Mouse (Mus musculus): ENCODE measurements around the gene a. TPM values are rescaled to one million over a fixed set of nuclear protein-coding genes. Genes with fewer than 3 reads are reported as not detected.
"Not testable (repeated sequence)": the region's sequence is repeated elsewhere in the genome, so short reads cannot be mapped to it uniquely, and the experiment has no call there.

a gene
- polyA plus RNA-seq, 1 experiment from 2014 or later = 1.7 TPM

DNA sequence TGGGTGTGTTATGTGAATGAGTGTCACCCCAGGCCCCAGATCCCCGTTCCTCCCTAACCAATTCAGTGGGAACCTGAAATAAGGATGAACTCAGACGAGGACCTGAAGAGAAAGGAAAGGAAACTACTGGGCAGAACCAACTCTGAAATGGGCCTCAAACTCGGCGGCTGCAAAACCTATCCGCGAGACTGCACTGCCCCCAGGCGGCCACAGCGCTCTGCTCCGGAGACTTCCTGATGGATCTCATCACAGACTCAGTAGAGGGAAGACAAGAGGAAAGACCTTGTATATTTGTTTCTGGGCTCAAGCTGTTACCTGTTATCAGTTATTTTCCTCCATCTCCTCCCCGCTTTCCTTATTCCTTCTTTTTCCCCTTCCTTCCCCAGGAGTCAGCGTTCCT, 151.9 kb downstream of the a start:
- Histone ChIP-seq H3K4me2 (peak overlapping the region; percentile 36; the same call in 1 of the 2 replicates), H3K9ac (no peak overlapping the region)
- no peak for ATAC-seq (ENCODE audit: low FRiP score)

DNA sequence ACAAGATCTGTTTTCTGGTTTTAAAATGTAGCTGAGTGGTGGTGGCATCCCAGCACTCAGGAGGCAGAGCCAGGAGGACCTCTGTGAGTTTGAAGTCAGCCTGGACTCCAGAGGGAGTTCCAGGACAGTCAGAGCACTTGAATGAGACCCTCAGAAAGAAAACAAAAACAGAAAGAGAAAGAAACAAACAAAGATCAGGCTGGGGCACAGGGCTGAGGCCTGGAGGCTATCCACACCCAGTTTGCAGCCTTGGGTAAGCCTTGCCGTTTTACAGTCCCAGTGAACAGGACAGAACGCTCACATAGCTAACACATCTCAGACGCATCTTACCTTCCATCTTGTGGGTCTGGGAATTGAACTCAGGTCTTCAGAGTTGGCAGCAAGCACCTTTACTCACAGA, 155.7 kb downstream of the a start:
- ATAC-seq (ENCODE audit: low FRiP score) = no peak

More for the DNA sequence above, 151.9 kb downstream of the a start:
- Histone ChIP-seq H3K4me3 (replicated peaks) (no peak overlapping the region), H3K27ac (no peak overlapping the region), H3K27me3 (peaks cover 10% of the 10 kb centered on the region; the same call in 1 of the 2 replicates), H3K36me3 (replicated peaks) (no peaks in the 10 kb centered on the region), H3K9me3 (no peaks in the 10 kb centered on the region), H3K4me1 (peaks cover 16% of the 10 kb centered on the region)
- 8% methylated on average over 11 of the region's 11 CpGs for WGBS

DNA sequence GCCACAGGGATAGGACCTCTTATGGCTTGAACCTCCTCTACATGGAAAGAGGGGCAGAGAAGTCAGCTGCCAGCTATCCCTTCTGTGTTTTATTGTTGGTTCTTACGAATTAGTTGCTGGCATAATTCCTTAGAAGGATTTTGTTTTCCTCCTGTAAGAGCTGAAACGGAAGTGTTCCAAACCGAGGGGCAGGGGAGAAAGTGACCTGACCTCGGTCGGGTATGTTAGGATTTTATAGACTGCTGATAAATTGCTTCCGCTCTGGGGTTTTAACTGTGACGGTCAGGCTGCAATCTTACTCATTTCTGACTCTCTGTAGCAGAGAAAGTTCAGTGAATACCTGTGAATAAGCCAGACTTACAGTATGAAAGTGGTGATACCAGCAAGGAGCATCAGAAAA, 158.2 kb downstream of the a start:
- Histone ChIP-seq H3K9ac (no peak overlapping the region), H3K27me3 (no peaks in the 10 kb centered on the region), H3K4me2 (no peak overlapping the region), H3K27ac (no peak overlapping the region), H3K4me1 (no peaks in the 10 kb centered on the region), H3K36me3 (replicated peaks) (no peaks in the 10 kb centered on the region), H3K9me3 (no peaks in the 10 kb centered on the region), H3K4me3 (replicated peaks) (no peak overlapping the region)
- no peak for ATAC-seq (ENCODE audit: low FRiP score)
- 80% methylated on average over 7 of the region's 7 CpGs for whole genome bisulfite sequencing

More for the DNA sequence above, 155.7 kb downstream of the a start:
- H3K9ac ChIP-seq = no peak overlapping the region
- H3K4me2 ChIP-seq = no peak overlapping the region
- peaks cover 9% of the 10 kb centered on the region; the same call in 1 of the 2 replicates for H3K27me3 ChIP-seq
- no peak overlapping the region for H3K4me3 ChIP-seq (replicated peaks)
- H3K9me3 ChIP-seq = no peaks in the 10 kb centered on the region
- no peaks in the 10 kb centered on the region for H3K36me3 ChIP-seq (replicated peaks)
- H3K27ac ChIP-seq = no peak overlapping the region
- peaks cover 11% of the 10 kb centered on the region for H3K4me1 ChIP-seq
- WGBS = 85% methylated on average over 3 of the region's 3 CpGs

DNA sequence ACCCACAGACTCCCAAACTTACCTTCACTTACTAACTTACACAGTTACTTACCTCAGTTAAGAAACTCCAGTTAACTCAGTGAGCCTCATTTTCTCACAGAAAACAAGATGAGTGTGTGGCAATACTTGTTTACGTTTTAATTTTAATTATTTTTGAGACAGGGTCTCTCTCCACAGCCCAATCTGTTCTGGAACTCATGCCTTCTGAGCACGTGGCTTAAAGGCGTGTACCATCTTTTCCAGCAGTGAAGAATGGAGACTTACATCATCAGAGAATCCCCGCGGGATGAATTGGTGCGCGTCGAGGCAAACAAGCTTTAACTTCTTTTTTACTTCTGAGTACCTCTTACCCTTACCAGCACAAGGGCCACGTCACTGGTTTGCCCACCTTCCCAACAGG, 158.7 kb downstream of the a start:
- Histone ChIP-seq H3K4me3 (replicated peaks) (no peak overlapping the region), H3K9ac (no peak overlapping the region), H3K27ac (no peak overlapping the region), H3K36me3 (replicated peaks) (no peaks in the 10 kb centered on the region), H3K27me3 (no peaks in the 10 kb centered on the region), H3K4me2 (no peak overlapping the region), H3K9me3 (no peaks in the 10 kb centered on the region), H3K4me1 (no peaks in the 10 kb centered on the region)
- 78% methylated on average over 9 of the region's 9 CpGs for WGBS
- no peak for ATAC-seq (ENCODE audit: low FRiP score)

DNA sequence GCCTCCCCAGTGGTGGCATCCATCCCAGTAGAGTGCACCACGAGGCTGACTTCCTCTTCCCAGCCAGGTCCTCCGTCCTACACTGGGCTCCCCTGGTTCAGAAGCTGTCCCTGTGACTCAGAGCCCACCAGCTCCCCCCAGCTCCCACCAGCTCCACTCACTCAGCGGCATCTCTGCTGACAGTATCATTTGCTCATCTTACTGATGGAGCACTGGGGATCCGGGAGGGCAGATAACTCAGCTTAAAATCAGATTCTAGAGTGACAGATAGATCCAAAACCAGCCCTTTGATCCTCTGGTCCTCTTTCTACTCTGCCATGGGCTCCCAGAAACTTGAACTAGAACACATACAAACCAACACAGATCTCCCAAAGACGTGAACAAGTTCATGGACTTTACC, 159.4 kb downstream of the a start:
- no peaks in the 10 kb centered on the region for H3K4me1 ChIP-seq
- H3K9me3 ChIP-seq = no peaks in the 10 kb centered on the region
- H3K36me3 ChIP-seq (replicated peaks) = no peaks in the 10 kb centered on the region
- no peaks in the 10 kb centered on the region for H3K27me3 ChIP-seq
- WGBS = 65% methylated on average over 5 of the region's 5 CpGs
- no peak overlapping the region for H3K9ac ChIP-seq
- H3K4me2 ChIP-seq = no peak overlapping the region
- ATAC-seq (ENCODE audit: low FRiP score) = no peak
- H3K4me3 ChIP-seq (replicated peaks) = no peak overlapping the region
- H3K27ac ChIP-seq = no peak overlapping the region

DNA sequence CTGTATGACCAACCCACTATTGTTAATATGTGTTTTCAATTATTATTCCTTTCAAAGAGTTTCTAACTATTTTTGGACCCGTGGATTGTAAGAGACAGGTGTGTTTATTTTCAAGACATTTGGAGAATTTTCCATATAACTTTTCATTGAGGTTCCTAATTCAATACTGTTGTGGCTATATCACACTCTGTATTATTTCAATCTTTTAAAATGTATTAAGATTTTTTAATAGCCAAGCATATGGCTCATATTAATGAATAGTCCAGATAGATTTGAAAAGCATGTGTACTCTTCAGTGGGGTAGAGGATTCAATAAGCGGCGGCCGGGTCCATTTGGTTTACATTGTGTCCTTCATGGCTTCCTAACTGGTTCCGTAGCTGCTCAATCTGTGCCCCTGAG, 168.3 kb downstream of the a start:
- H3K27me3 ChIP-seq = no peaks in the 10 kb centered on the region
- H3K27ac ChIP-seq = no peak overlapping the region
- H3K4me2 ChIP-seq = no peak overlapping the region
- 86% methylated on average over 5 of the region's 5 CpGs for WGBS
- ATAC-seq (ENCODE audit: low FRiP score) = no peak
- no peak overlapping the region for H3K9ac ChIP-seq
- H3K36me3 ChIP-seq (replicated peaks) = no peaks in the 10 kb centered on the region
- 0 out of 2 replicates have a peak, but pooled peaks cover 7% of the 10 kb centered on the region for H3K4me1 ChIP-seq
- no peaks in the 10 kb centered on the region for H3K9me3 ChIP-seq
- H3K4me3 ChIP-seq (replicated peaks) = no peak overlapping the region

DNA sequence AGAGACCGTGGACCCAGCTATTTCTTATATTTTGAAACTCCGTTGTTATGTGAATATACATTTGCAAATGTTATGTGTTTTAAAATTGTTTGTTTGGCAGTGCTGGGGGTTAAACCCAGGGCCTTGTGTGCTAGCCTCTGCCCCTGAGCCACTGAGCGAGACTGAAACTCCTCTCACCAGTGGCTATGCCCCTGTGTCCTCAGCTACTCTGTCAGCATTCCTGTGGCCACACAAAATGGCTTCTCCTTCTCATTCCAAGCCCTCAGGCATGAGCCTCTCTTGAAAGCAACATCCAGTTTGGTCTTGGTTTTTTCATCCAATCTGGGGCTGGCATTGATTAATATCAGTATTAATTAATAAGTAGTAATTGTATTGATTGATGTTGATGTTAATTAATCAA, 168.7 kb downstream of the a start:
- Histone ChIP-seq H3K27ac (no peak overlapping the region), H3K9me3 (no peaks in the 10 kb centered on the region), H3K9ac (no peak overlapping the region), H3K4me3 (replicated peaks) (no peak overlapping the region), H3K36me3 (replicated peaks) (no peaks in the 10 kb centered on the region), H3K27me3 (no peaks in the 10 kb centered on the region), H3K4me1 (0 out of 2 replicates have a peak, but pooled peaks cover 7% of the 10 kb centered on the region), H3K4me2 (no peak overlapping the region)
- 81% methylated on average over 3 of the region's 3 CpGs for WGBS
- no peak for ATAC-seq (ENCODE audit: low FRiP score)

DNA sequence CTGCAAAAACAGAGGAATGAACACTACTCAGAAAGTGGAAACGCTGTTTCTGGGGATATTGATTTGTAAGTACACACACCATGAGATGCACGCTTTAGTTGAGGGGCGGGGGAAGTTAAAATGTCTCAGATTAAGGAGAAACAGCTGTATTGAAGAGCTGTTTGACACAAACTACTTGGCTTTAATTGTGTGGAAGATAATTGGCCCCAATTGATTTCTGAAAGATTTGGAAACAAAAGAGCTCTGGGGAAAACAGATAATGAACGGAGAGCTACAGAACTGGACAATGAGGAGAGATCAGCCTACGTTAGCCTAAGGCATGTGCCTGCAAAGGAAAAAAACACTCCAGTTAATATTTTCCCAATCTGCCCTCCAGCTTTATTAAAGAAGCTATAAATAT, 172.0 kb downstream of the a start:
- no peak overlapping the region for H3K9ac ChIP-seq
- no peak overlapping the region for H3K4me2 ChIP-seq
- 21% methylated on average over 5 of the region's 5 CpGs for WGBS
- no peak overlapping the region for H3K4me3 ChIP-seq (replicated peaks)
- no peak overlapping the region for H3K27ac ChIP-seq
- ATAC-seq (ENCODE audit: low FRiP score) = no peak
- no peaks in the 10 kb centered on the region for H3K27me3 ChIP-seq
- H3K9me3 ChIP-seq = no peaks in the 10 kb centered on the region
- 0 out of 2 replicates have a peak, but pooled peaks cover 7% of the 10 kb centered on the region for H3K4me1 ChIP-seq
- no peaks in the 10 kb centered on the region for H3K36me3 ChIP-seq (replicated peaks)

DNA sequence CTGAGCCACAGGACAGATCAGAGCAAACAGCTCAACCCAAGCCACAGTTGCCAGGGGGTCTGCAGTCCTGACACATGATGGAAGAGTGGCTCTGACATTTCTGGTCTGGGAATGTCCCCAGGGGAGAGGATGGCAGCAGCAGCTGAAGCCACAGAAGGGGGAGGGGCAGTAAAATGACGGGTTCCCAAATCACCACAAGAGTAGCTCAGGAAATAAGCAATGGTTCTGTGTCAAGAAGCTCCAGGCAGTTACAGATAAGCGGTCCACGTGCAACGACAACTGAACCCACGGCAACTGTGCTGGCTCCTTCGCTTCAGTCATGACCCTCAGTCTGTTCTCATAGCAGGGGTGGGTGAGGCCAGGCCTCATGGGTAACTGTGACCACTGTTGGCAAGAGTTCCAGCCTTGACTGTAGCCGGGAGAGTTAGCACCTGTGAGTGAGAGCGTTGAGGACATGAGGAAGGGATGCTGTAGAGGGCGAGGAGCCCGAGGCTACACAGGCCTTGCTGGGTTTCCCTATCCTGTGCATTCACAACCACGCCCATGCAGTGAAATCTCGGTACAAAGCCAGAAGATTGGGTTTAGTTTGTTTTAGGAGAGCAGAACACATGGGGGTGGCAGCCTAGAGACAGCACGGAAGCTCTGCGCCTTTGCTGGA, 178.7 kb downstream of the a start:
- H3K36me3 ChIP-seq (replicated peaks); H3K4me3 ChIP-seq (replicated peaks); H3K4me2 ChIP-seq; H3K27me3 ChIP-seq; H3K9me3 ChIP-seq; ATAC-seq (ENCODE audit: low FRiP score); H3K4me1 ChIP-seq; H3K9ac ChIP-seq; H3K27ac ChIP-seq: not testable (repeated sequence)
- WGBS = 81% methylated on average over 14 of the region's 14 CpGs

DNA sequence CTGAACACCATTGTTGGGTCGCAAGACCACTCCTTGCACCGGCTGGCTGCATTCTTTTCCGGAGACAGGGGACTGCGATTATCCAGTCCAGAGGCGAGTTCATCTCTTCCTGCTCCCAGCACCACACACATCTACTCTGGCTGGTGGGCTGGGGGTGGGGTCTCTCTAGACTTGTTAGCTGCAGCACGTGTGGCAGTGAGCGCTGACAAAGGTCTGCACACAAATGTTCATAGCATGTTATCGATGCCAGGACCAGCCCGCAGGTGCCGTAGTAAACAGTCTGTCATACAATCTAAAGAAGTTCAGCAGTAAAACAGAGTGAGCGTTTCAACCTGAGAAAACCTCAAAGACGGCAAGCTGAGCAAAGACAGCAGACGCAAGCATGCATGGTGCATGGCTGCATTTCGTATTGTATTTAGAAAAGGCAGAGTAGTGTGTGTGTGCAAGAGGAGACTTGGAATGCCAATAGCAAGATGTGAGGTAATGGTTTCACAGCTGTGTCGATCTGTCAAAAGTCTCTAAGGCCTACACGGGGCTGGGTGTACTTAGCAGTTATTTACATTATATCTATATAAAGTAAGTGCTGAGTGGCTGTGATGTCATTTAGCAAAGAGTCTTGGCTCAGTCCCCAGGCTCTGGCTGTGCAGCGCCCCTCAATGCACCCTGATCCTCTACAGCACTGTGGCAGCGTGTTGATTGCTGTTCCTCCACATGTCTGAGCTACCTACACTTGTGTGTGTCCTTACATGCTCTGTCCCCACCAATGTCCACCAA, 180.9 kb downstream of the a start:
- no peaks in the 10 kb centered on the region for H3K9me3 ChIP-seq
- peaks cover 4% of the 10 kb centered on the region; the same call in 1 of the 2 replicates for H3K4me1 ChIP-seq
- no peak overlapping the region for H3K9ac ChIP-seq
- no peaks in the 10 kb centered on the region for H3K27me3 ChIP-seq
- no peak for ATAC-seq (ENCODE audit: low FRiP score)
- H3K36me3 ChIP-seq (replicated peaks) = no peaks in the 10 kb centered on the region
- no peak overlapping the region for H3K4me2 ChIP-seq
- H3K27ac ChIP-seq = no peak overlapping the region
- H3K4me3 ChIP-seq (replicated peaks) = no peak overlapping the region
- 66% methylated on average over 18 of the region's 18 CpGs for WGBS

DNA sequence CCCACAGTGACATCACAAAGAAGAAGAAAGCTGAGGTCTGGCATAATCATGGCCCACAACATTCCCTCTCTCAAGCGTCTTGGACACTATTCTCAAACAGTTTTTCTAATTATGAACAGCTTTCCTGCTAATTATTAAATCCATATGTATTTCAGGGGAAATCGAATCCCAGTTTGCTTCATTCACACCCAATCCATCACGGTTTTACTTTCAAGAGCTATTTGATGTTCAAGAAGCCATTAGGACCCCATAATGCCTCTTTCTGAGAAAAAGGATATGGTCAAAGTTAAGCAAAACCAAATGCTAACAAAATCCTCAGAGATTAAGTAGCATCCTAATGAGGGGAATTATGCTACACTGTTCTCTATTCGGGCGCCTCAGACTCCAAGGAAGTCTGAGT, 181.8 kb downstream of the a start:
- H3K4me2 ChIP-seq = no peak overlapping the region
- H3K9me3 ChIP-seq = no peaks in the 10 kb centered on the region
- no peak overlapping the region for H3K9ac ChIP-seq
- no peak overlapping the region for H3K27ac ChIP-seq
- no peaks in the 10 kb centered on the region for H3K27me3 ChIP-seq
- peaks cover 4% of the 10 kb centered on the region; the same call in 1 of the 2 replicates for H3K4me1 ChIP-seq
- no peak overlapping the region for H3K4me3 ChIP-seq (replicated peaks)
- no peak for ATAC-seq (ENCODE audit: low FRiP score)
- H3K36me3 ChIP-seq (replicated peaks) = no peaks in the 10 kb centered on the region
- 82% methylated on average over 5 of the region's 5 CpGs for WGBS

DNA sequence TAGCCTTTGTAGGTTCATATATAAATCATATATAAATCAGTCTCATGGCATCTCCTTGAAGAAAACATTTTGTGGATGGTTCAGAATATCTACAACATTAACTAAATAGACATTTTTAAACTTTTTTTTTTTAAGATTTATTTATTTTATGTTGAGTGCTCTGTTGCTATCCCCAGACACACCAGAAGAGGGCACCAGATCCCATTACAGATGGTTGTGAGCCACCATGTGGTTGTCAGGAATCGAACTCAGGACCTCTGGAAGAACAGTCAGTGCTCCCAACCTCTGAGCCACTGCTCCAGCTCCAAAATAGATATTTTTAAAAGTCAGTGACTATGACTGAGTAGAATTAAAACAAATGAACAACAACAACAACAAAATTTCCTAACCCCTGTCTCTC, 195.4 kb downstream of the a start:
- 63% methylated on average over 1 of the region's 1 CpGs for WGBS
- no peaks in the 10 kb centered on the region for H3K36me3 ChIP-seq (replicated peaks)
- no peaks in the 10 kb centered on the region for H3K27me3 ChIP-seq
- no peak overlapping the region for H3K9ac ChIP-seq
- no peak overlapping the region for H3K27ac ChIP-seq
- no peak for ATAC-seq (ENCODE audit: low FRiP score)
- H3K9me3 ChIP-seq = no peaks in the 10 kb centered on the region
- no peaks in the 10 kb centered on the region for H3K4me1 ChIP-seq
- no peak overlapping the region for H3K4me2 ChIP-seq
- H3K4me3 ChIP-seq (replicated peaks) = no peak overlapping the region

DNA sequence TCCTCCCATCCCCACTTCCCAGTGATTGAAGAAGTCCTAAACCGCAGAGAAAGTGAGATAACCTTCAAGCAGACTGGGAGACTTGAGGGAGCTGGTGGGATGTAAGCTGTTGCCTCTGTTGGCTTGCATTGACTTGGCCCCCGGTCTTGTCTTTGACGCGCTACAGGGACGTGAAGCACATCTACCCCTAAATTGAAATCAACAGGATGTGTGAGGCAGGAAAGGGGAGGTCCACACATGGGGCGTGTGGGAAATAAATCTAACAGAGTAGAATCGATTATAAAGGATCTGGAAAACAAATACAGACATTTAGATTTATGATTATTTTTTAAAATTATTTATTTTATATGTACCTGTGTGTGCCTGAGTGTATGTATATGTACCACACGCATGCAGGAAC, 200.2 kb downstream of the a start:
- H3K27ac ChIP-seq = no peak overlapping the region
- H3K27me3 ChIP-seq = no peaks in the 10 kb centered on the region
- H3K4me1 ChIP-seq = no peaks in the 10 kb centered on the region
- H3K4me3 ChIP-seq (replicated peaks) = no peak overlapping the region
- no peak overlapping the region for H3K4me2 ChIP-seq
- ATAC-seq (ENCODE audit: low FRiP score) = no peak
- no peak overlapping the region for H3K9ac ChIP-seq
- 86% methylated on average over 8 of the region's 8 CpGs for WGBS
- H3K9me3 ChIP-seq = no peaks in the 10 kb centered on the region
- no peaks in the 10 kb centered on the region for H3K36me3 ChIP-seq (replicated peaks)
